Mouse (Mus musculus): ENCODE results near the gene Mad2l2. TPM values are rescaled to one million over a fixed set of nuclear protein-coding genes. Genes with fewer than 3 reads are reported as not detected.
A peak's percentile ranks its signal among the peaks of the same experiment; 100 is the strongest.

Gene Mad2l2
- polyA plus RNA-seq, 1 experiment from 2014 or later = 68.5 TPM

- Histone ChIP-seq H3K4me3 (ENCODE audit: low read depth, low read length) (no peak overlapping the region), H3K9ac (ENCODE audit: low read length) (no peak overlapping the region), H3K4me2 (ENCODE audit: low read depth, low read length, severe bottlenecking) (no peak overlapping the region), H3K27me3 (ENCODE audit: control insufficient read depth, insufficient read depth, low read length) (no peaks in the 10 kb centered on the region), H3K36me3 (ENCODE audit: control insufficient read depth, insufficient read depth, low read length) (no peaks in the 10 kb centered on the region), H3K4me1 (replicated peaks; ENCODE audit: control insufficient read depth, insufficient read depth, low read length) (peaks cover 7% of the 10 kb centered on the region; the same call in 1 of the 2 replicates), H3K9me3 (ENCODE audit: control insufficient read depth, low read length) (no peaks in the 10 kb centered on the region), H3K27ac (ENCODE audit: low read depth, low read length) (no peak overlapping the region)
- DNase-seq (ENCODE audit: low spot score) = no peak
- 94% methylated on average over 3 of the region's 3 CpGs for WGBS
- no peak for ATAC-seq (replicated peaks; ENCODE audit: low FRiP score)
These were observed 31.5 kb upstream of the Mad2l2 start for GRCm38 (mm10) chr4:148098666-148099065.

GRCm38 (mm10) chr4:148101801-148102527 is 28.2 kb upstream of the Mad2l2 start:
- H3K36me3 ChIP-seq (ENCODE audit: control insufficient read depth, insufficient read depth, low read length) = no peaks in the 10 kb centered on the region
- peak; percentile 93 for ATAC-seq (replicated peaks; ENCODE audit: low FRiP score)
- peak overlapping the region; percentile 61 for H3K9ac ChIP-seq (ENCODE audit: low read length)
- peak overlapping the region; percentile 12; the same call in 1 of the 2 replicates for H3K27ac ChIP-seq (ENCODE audit: low read depth, low read length)
- H3K4me1 ChIP-seq (replicated peaks; ENCODE audit: control insufficient read depth, insufficient read depth, low read length) = peaks cover 7% of the 10 kb centered on the region; the same call in 1 of the 2 replicates
- WGBS = 16% methylated on average over 29 of the region's 29 CpGs
- DNase-seq (ENCODE audit: low spot score) = peak; percentile 87
- peak overlapping the region; percentile 14; the same call in 1 of the 2 replicates for H3K4me3 ChIP-seq (ENCODE audit: low read depth, low read length)
- H3K9me3 ChIP-seq (ENCODE audit: control insufficient read depth, low read length) = no peaks in the 10 kb centered on the region
- peak overlapping the region; percentile 55 for H3K4me2 ChIP-seq (ENCODE audit: low read depth, low read length, severe bottlenecking)
- H3K27me3 ChIP-seq (ENCODE audit: control insufficient read depth, insufficient read depth, low read length) = no peaks in the 10 kb centered on the region

GRCm38 (mm10) chr4:148104146-148104545 is 26.0 kb upstream of the Mad2l2 start:
- Histone ChIP-seq H3K27ac (ENCODE audit: low read depth, low read length) (no peak overlapping the region), H3K4me3 (ENCODE audit: low read depth, low read length) (no peak overlapping the region), H3K27me3 (ENCODE audit: control insufficient read depth, insufficient read depth, low read length) (no peaks in the 10 kb centered on the region), H3K9ac (ENCODE audit: low read length) (no peak overlapping the region), H3K36me3 (ENCODE audit: control insufficient read depth, insufficient read depth, low read length) (no peaks in the 10 kb centered on the region), H3K9me3 (ENCODE audit: control insufficient read depth, low read length) (no peaks in the 10 kb centered on the region), H3K4me1 (replicated peaks; ENCODE audit: control insufficient read depth, insufficient read depth, low read length) (peaks cover 7% of the 10 kb centered on the region; the same call in 1 of the 2 replicates), H3K4me2 (ENCODE audit: low read depth, low read length, severe bottlenecking) (no peak overlapping the region)
- ATAC-seq (replicated peaks; ENCODE audit: low FRiP score) = no peak
- WGBS = 88% methylated on average over 3 of the region's 3 CpGs
- DNase-seq (ENCODE audit: low spot score) = no peak

- WGBS = 81% methylated on average over 22 of the region's 22 CpGs
- no peak overlapping the region for H3K4me2 ChIP-seq (ENCODE audit: low read depth, low read length, severe bottlenecking)
- no peaks in the 10 kb centered on the region for H3K27me3 ChIP-seq (ENCODE audit: control insufficient read depth, insufficient read depth, low read length)
- ATAC-seq (replicated peaks; ENCODE audit: low FRiP score) (no peak), DNase-seq (ENCODE audit: low spot score) (no peak)
- H3K4me3 ChIP-seq (ENCODE audit: low read depth, low read length) = no peak overlapping the region
- H3K9me3 ChIP-seq (ENCODE audit: control insufficient read depth, low read length) = no peaks in the 10 kb centered on the region
- H3K27ac ChIP-seq (ENCODE audit: low read depth, low read length) = no peak overlapping the region
- H3K36me3 ChIP-seq (ENCODE audit: control insufficient read depth, insufficient read depth, low read length) = no peaks in the 10 kb centered on the region
- H3K9ac ChIP-seq (ENCODE audit: low read length) = no peak overlapping the region
- no peaks in the 10 kb centered on the region for H3K4me1 ChIP-seq (replicated peaks; ENCODE audit: control insufficient read depth, insufficient read depth, low read length)
These were observed 22.4 kb upstream of the Mad2l2 start for GRCm38 (mm10) chr4:148107621-148108291.

GRCm38 (mm10) chr4:148108565-148109100 is 21.6 kb upstream of the Mad2l2 start:
- Histone ChIP-seq H3K4me1 (replicated peaks; ENCODE audit: control insufficient read depth, insufficient read depth, low read length) (no peaks in the 10 kb centered on the region), H3K4me2 (ENCODE audit: low read depth, low read length, severe bottlenecking) (no peak overlapping the region), H3K4me3 (ENCODE audit: low read depth, low read length) (no peak overlapping the region), H3K9me3 (ENCODE audit: control insufficient read depth, low read length) (no peaks in the 10 kb centered on the region), H3K36me3 (ENCODE audit: control insufficient read depth, insufficient read depth, low read length) (no peaks in the 10 kb centered on the region), H3K9ac (ENCODE audit: low read length) (no peak overlapping the region), H3K27ac (ENCODE audit: low read depth, low read length) (no peak overlapping the region), H3K27me3 (ENCODE audit: control insufficient read depth, insufficient read depth, low read length) (no peaks in the 10 kb centered on the region)
- DNase-seq (ENCODE audit: low spot score) (no peak), ATAC-seq (replicated peaks; ENCODE audit: low FRiP score) (no peak)
- WGBS = 75% methylated on average over 7 of the region's 7 CpGs

- no peak for DNase-seq (ENCODE audit: low spot score)
- H3K27me3 ChIP-seq (ENCODE audit: control insufficient read depth, insufficient read depth, low read length) = no peaks in the 10 kb centered on the region
- H3K4me1 ChIP-seq (replicated peaks; ENCODE audit: control insufficient read depth, insufficient read depth, low read length) = no peaks in the 10 kb centered on the region
- no peak overlapping the region for H3K27ac ChIP-seq (ENCODE audit: low read depth, low read length)
- no peak overlapping the region for H3K4me2 ChIP-seq (ENCODE audit: low read depth, low read length, severe bottlenecking)
- H3K4me3 ChIP-seq (ENCODE audit: low read depth, low read length) = no peak overlapping the region
- WGBS = 89% methylated on average over 5 of the region's 5 CpGs
- no peaks in the 10 kb centered on the region for H3K9me3 ChIP-seq (ENCODE audit: control insufficient read depth, low read length)
- no peaks in the 10 kb centered on the region for H3K36me3 ChIP-seq (ENCODE audit: control insufficient read depth, insufficient read depth, low read length)
- no peak for ATAC-seq (replicated peaks; ENCODE audit: low FRiP score)
- H3K9ac ChIP-seq (ENCODE audit: low read length) = no peak overlapping the region
These were observed 21.0 kb upstream of the Mad2l2 start for GRCm38 (mm10) chr4:148109215-148109614.

GRCm38 (mm10) chr4:148112519-148112918 is 17.7 kb upstream of the Mad2l2 start:
- Histone ChIP-seq H3K4me3 (ENCODE audit: low read depth, low read length) (no peak overlapping the region), H3K9me3 (ENCODE audit: control insufficient read depth, low read length) (no peaks in the 10 kb centered on the region; the same call in 1 of the 2 replicates), H3K36me3 (ENCODE audit: control insufficient read depth, insufficient read depth, low read length) (no peaks in the 10 kb centered on the region), H3K4me2 (ENCODE audit: low read depth, low read length, severe bottlenecking) (no peak overlapping the region), H3K4me1 (replicated peaks; ENCODE audit: control insufficient read depth, insufficient read depth, low read length) (peaks cover 2% of the 10 kb centered on the region; the same call in 1 of the 2 replicates), H3K27me3 (ENCODE audit: control insufficient read depth, insufficient read depth, low read length) (peaks cover 3% of the 10 kb centered on the region; the same call in 1 of the 2 replicates), H3K9ac (ENCODE audit: low read length) (no peak overlapping the region), H3K27ac (ENCODE audit: low read depth, low read length) (no peak overlapping the region)
- WGBS = 87% methylated on average over 12 of the region's 12 CpGs
- no peak for ATAC-seq (replicated peaks; ENCODE audit: low FRiP score)
- DNase-seq (ENCODE audit: low spot score) = no peak

- WGBS = 3% methylated on average over 15 of the region's 15 CpGs
- DNase-seq (ENCODE audit: low spot score) (peak; percentile 95), ATAC-seq (replicated peaks; ENCODE audit: low FRiP score) (peak; percentile 77)
- no peak overlapping the region for H3K4me3 ChIP-seq (ENCODE audit: low read depth, low read length)
- peak overlapping the region; percentile 39 for H3K9ac ChIP-seq (ENCODE audit: low read length)
- peak overlapping the region; percentile 22; the same call in 1 of the 2 replicates for H3K4me2 ChIP-seq (ENCODE audit: low read depth, low read length, severe bottlenecking)
- peaks cover 2% of the 10 kb centered on the region; the same call in 1 of the 2 replicates for H3K4me1 ChIP-seq (replicated peaks; ENCODE audit: control insufficient read depth, insufficient read depth, low read length)
- H3K9me3 ChIP-seq (ENCODE audit: control insufficient read depth, low read length) = no peaks in the 10 kb centered on the region; the same call in 1 of the 2 replicates
- peaks cover 3% of the 10 kb centered on the region; the same call in 1 of the 2 replicates for H3K27me3 ChIP-seq (ENCODE audit: control insufficient read depth, insufficient read depth, low read length)
- no peak overlapping the region for H3K27ac ChIP-seq (ENCODE audit: low read depth, low read length)
- H3K36me3 ChIP-seq (ENCODE audit: control insufficient read depth, insufficient read depth, low read length) = no peaks in the 10 kb centered on the region
These were observed 15.3 kb upstream of the Mad2l2 start for GRCm38 (mm10) chr4:148114758-148115391.

Data from forebrain, embryonic 11.5 days (tissue).